Mouse (Mus musculus) embryonic facial prominence, embryonic 14.5 days (tissue): Measurements from ENCODE around the gene Slc2a9. TPM values are rescaled to one million over a fixed set of nuclear protein-coding genes. Genes with fewer than 3 reads are reported as not detected.
A peak's percentile ranks its signal among the peaks of the same experiment; 100 is the strongest.

ENCODE experiments used
- ATAC-seq: fragments of 200-750 bp; cut with Nextera tagmentation; 2 replicates; pipeline ENCODE4 v1.8.0; 2017; ENCODE audit warnings: low read depth, moderate number of reproducible peaks, moderate TSS enrichment
- DNase-seq: peaks from one replicate; pipeline ENCODE4 v3.0.0-alpha.2; 2015; ENCODE audit warnings: low spot score
- H3K27ac ChIP-seq: fragments of 300-500 bp; sonication (generic); replicated peaks from 2 replicates; pipeline ENCODE4 v1.5.1; 2014; ENCODE audit warnings: low read depth, mild to moderate bottlenecking, low read length, moderate library complexity
- H3K27me3 ChIP-seq: fragments of 300-500 bp; sonication (generic); replicated peaks from 2 replicates; pipeline ENCODE4 v1.6.1; 2014; ENCODE audit warnings: low read length; ENCODE audit not compliant: control insufficient read depth, insufficient read depth
- H3K36me3 ChIP-seq: fragments of 300-500 bp; sonication (generic); 2 replicates; pipeline ENCODE4 v1.6.1; 2014; ENCODE audit warnings: low read length, mixed read lengths; ENCODE audit not compliant: control insufficient read depth, insufficient read depth
- H3K4me1 ChIP-seq: fragments of 300-500 bp; sonication (generic); 2 replicates; pipeline ENCODE4 v1.6.1; 2014; ENCODE audit warnings: antibody characterized with exemption, low read length; ENCODE audit not compliant: control insufficient read depth, insufficient read depth
- H3K4me2 ChIP-seq: fragments of 300-500 bp; sonication (generic); 2 replicates; pipeline ENCODE4 v1.6.1; 2014; ENCODE audit warnings: low read depth, mild to moderate bottlenecking, low read length, moderate library complexity, mixed read lengths
- H3K4me3 ChIP-seq: fragments of 300-500 bp; sonication (generic); 2 replicates; pipeline ENCODE4 v1.5.1; 2014; ENCODE audit warnings: low read depth, mild to moderate bottlenecking, low read length
- H3K9ac ChIP-seq: fragments of 300-500 bp; sonication (generic); 2 replicates; pipeline ENCODE4 v1.6.1; 2014; ENCODE audit warnings: low read depth, mild to moderate bottlenecking, low read length, moderate library complexity, mixed read lengths
- H3K9me3 ChIP-seq: fragments of 300-500 bp; sonication (generic); 2 replicates; pipeline ENCODE4 v1.6.1; 2016; ENCODE audit warnings: low read length; ENCODE audit not compliant: control insufficient read depth
- WGBS: fragments of 180-500 bp; shearing (Covaris S2); extraction: QIAGEN DNeasy Blood & Tissue Kit; methylation state at CpG from one replicate; pipeline ENCODE4 v1.1.7; 2014; 5-methylcytosine and 5-hydroxymethylcytosine counted together
- polyA plus RNA-seq: library from polyadenylated mRNA; unstranded; fragments of >200 nt; fragmentation: Nextera tagmentation; extraction: Ambion mirVana; gene quantifications from 2 replicates; pipeline ENCODE4 v1.2.1, GENCODE M21; 2014

Slc2a9 gene
- polyA plus RNA-seq, 1 experiment from 2014 or later = 0.56 TPM

- H3K36me3 ChIP-seq = no peaks in the 10 kb centered on the region
- no peaks in the 10 kb centered on the region for H3K4me1 ChIP-seq
- H3K4me3 ChIP-seq = no peak overlapping the region
- WGBS = 93% methylated on average over 6 of the region's 6 CpGs
- H3K4me2 ChIP-seq = no peak overlapping the region
- H3K9ac ChIP-seq = no peak overlapping the region
- no peaks in the 10 kb centered on the region for H3K9me3 ChIP-seq
- no peak overlapping the region for H3K27ac ChIP-seq
- ATAC-seq = no peak
- no peak for DNase-seq
- no peaks in the 10 kb centered on the region for H3K27me3 ChIP-seq
Measured at GRCm38 (mm10) chr5:38493890-38494289, 9.1 kb downstream of the Slc2a9 start.

- Histone ChIP-seq H3K4me1 (0 out of 2 replicates have a peak, but pooled peaks cover 3% of the 10 kb centered on the region), H3K9ac (no peak overlapping the region), H3K4me3 (no peak overlapping the region), H3K36me3 (no peaks in the 10 kb centered on the region), H3K9me3 (no peaks in the 10 kb centered on the region), H3K27me3 (no peaks in the 10 kb centered on the region), H3K27ac (no peak overlapping the region), H3K4me2 (no peak overlapping the region)
- no peak for ATAC-seq
- DNase-seq = no peak
- 89% methylated on average over 8 of the region's 8 CpGs for WGBS
Measured at GRCm38 (mm10) chr5:38491763-38492162, 11.2 kb downstream of the Slc2a9 start.

DNA sequence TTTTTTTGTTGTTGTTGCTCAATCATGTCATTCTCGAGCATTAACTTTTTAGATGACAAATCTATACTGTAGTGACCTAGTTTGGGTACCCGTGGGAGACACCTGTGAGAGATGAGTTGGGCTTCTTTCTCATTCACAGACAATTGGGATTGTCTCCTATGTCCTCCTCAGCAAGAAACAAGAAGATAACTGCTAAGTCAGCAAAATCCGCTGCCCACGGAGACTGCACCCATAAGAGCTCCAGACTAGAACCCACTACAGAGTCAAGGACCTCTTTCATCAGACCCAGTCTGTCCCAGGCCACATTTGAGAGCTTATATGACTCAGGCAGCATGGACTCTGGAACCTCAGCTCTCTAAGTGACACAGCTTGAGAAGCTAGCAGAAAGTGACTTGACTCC lies 13.2 kb downstream of the Slc2a9 start:
- 81% methylated on average over 4 of the region's 4 CpGs for WGBS

GRCm38 (mm10) chr5:38488673-38489615 lies 14.0 kb downstream of the Slc2a9 start:
- Histone ChIP-seq H3K36me3 (no peaks in the 10 kb centered on the region), H3K27me3 (no peaks in the 10 kb centered on the region), H3K9me3 (no peaks in the 10 kb centered on the region), H3K9ac (no peak overlapping the region), H3K4me3 (no peak overlapping the region), H3K4me1 (0 out of 2 replicates have a peak, but pooled peaks cover 3% of the 10 kb centered on the region), H3K27ac (no peak overlapping the region), H3K4me2 (no peak overlapping the region)
- ATAC-seq (no peak), DNase-seq (no peak)
- 77% methylated on average over 20 of the region's 20 CpGs for WGBS

More for the DNA sequence above, 13.2 kb downstream of the Slc2a9 start:
- H3K36me3 ChIP-seq = no peaks in the 10 kb centered on the region
- H3K4me1 ChIP-seq = 0 out of 2 replicates have a peak, but pooled peaks cover 3% of the 10 kb centered on the region
- no peak overlapping the region for H3K4me2 ChIP-seq
- no peak overlapping the region for H3K9ac ChIP-seq
- H3K27me3 ChIP-seq = no peaks in the 10 kb centered on the region
- no peak overlapping the region for H3K4me3 ChIP-seq
- ATAC-seq (no peak), DNase-seq (no peak)
- no peaks in the 10 kb centered on the region for H3K9me3 ChIP-seq
- no peak overlapping the region for H3K27ac ChIP-seq

- H3K9ac ChIP-seq = no peak overlapping the region
- WGBS = 46% methylated on average over 6 of the region's 6 CpGs
- no peaks in the 10 kb centered on the region for H3K36me3 ChIP-seq
- ATAC-seq (no peak), DNase-seq (no peak)
- H3K27me3 ChIP-seq = no peaks in the 10 kb centered on the region
- 0 out of 2 replicates have a peak, but pooled peaks cover 3% of the 10 kb centered on the region for H3K4me1 ChIP-seq
- no peak overlapping the region for H3K27ac ChIP-seq
- no peak overlapping the region for H3K4me2 ChIP-seq
- H3K9me3 ChIP-seq = no peaks in the 10 kb centered on the region
- H3K4me3 ChIP-seq = no peak overlapping the region
Measured at GRCm38 (mm10) chr5:38488026-38488425, 14.9 kb downstream of the Slc2a9 start.

GRCm38 (mm10) chr5:38487247-38487646 lies 15.7 kb downstream of the Slc2a9 start:
- H3K4me1 ChIP-seq = 0 out of 2 replicates have a peak, but pooled peaks cover 3% of the 10 kb centered on the region

DNA sequence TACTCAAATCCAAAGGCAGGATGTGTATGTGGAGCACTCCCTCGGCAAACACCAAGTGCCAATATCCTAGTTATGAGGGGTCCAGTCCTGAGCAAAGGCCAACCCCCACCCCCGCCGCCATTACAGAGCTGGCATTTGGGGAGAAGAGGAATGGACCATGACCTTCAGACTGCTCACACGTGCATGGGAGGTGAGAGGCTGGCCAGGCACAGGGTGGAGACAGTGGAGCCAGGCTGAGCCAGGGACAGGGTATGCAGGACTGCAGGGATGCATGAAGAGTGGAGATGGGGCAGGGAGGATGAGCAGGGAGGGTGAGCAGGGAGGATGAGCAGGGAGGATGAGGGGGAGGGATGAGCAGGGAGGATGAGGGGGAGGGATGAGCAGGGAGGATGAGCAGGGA lies 17.0 kb downstream of the Slc2a9 start:
- 0 out of 2 replicates have a peak, but pooled peaks cover 3% of the 10 kb centered on the region for H3K4me1 ChIP-seq
- H3K9me3 ChIP-seq = no peaks in the 10 kb centered on the region
- H3K27ac ChIP-seq = no peak overlapping the region
- no peaks in the 10 kb centered on the region for H3K36me3 ChIP-seq
- DNase-seq = no peak
- H3K27me3 ChIP-seq = no peaks in the 10 kb centered on the region
- no peak overlapping the region for H3K9ac ChIP-seq
- H3K4me2 ChIP-seq = no peak overlapping the region
- WGBS = 82% methylated on average over 4 of the region's 4 CpGs
- no peak overlapping the region for H3K4me3 ChIP-seq
- ATAC-seq = no peak

More at GRCm38 (mm10) chr5:38487247-38487646, 15.7 kb downstream of the Slc2a9 start:
- H3K27ac ChIP-seq = no peak overlapping the region
- H3K36me3 ChIP-seq = no peaks in the 10 kb centered on the region
- no peak overlapping the region for H3K4me2 ChIP-seq
- no peak for ATAC-seq
- H3K4me3 ChIP-seq = no peak overlapping the region
- 81% methylated on average over 4 of the region's 4 CpGs for WGBS
- no peaks in the 10 kb centered on the region for H3K9me3 ChIP-seq
- H3K9ac ChIP-seq = no peak overlapping the region
- no peaks in the 10 kb centered on the region for H3K27me3 ChIP-seq
- no peak for DNase-seq

DNA sequence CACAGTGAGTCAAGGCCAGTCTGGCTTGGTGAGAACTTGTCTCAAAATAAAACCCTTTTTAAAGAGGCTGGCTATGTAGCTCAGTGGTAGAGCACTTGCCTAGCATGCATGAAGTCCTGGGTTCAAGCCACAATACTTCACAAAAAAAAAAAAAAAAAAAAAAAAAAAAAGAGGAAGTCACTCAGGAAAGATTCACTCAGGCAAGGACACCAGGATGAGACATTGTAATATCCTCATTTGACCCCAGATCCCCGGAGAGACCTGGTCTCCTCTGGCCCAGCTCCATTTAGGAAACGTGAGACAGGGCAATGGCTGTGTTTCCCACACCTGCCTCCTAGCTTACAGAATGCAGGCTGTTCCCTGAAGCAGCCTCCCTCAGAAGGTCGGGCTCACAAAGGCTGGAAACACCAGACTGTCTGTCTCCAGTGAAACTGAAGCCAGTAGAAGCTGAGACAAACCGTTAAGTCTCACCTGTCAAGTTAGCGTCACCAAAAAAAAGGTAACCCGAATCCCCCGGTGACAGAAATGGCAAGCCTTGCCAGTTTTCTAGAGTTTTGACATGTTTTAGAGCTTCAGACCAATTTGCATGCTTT lies 19.3 kb downstream of the Slc2a9 start:
- ATAC-seq (peak; percentile 70; the same call in 1 of the 2 replicates), DNase-seq (peak; percentile 68)
- Histone ChIP-seq H3K9ac (no peak overlapping the region), H3K36me3 (no peaks in the 10 kb centered on the region), H3K4me3 (no peak overlapping the region), H3K4me1 (peaks cover 12% of the 10 kb centered on the region), H3K4me2 (no peak overlapping the region), H3K9me3 (no peaks in the 10 kb centered on the region), H3K27ac (no peak overlapping the region), H3K27me3 (no peaks in the 10 kb centered on the region)
- WGBS = 41% methylated on average over 7 of the region's 7 CpGs
